Mouse (Mus musculus): ENCODE results near the gene Resf1. TPM values are rescaled to one million over a fixed set of nuclear protein-coding genes. Genes with fewer than 3 reads are reported as not detected.
A peak's percentile ranks its signal among the peaks of the same experiment; 100 is the strongest.

Resf1 gene
- polyA plus RNA-seq, 1 experiment: 3.8 TPM

- peak; percentile 36; the same call in 1 of the 3 replicates for TF ChIP-seq GATA1 (IDR thresholded peaks at IDR 0.05; ENCODE audit: borderline replicate concordance, low read length)
- no peak for TF ChIP-seq FLI1 (IDR thresholded peaks at IDR 0.05; ENCODE audit: low read length)
- no peaks in the 10 kb centered on the region for H3K9me3 ChIP-seq
- peaks cover 11% of the 10 kb centered on the region; the same call in 1 of the 2 replicates for H3K4me1 ChIP-seq
- H3K36me3 ChIP-seq (replicated peaks; ENCODE audit: low read length): no peaks in the 10 kb centered on the region
- H3K4me3 ChIP-seq (replicated peaks): peak overlapping the region; percentile 84
- H3K27me3 ChIP-seq (replicated peaks): no peaks in the 10 kb centered on the region
Measured at GRCm38 (mm10) chr6:149374986-149375457, 65.8 kb downstream of the Resf1 start.

GRCm38 (mm10) chr6:149383531-149383930, 74.3 kb downstream of the Resf1 start:
- Histone ChIP-seq H3K36me3 (replicated peaks; ENCODE audit: low read length) (no peaks in the 10 kb centered on the region), H3K27me3 (replicated peaks) (no peaks in the 10 kb centered on the region), H3K9me3 (no peaks in the 10 kb centered on the region), H3K4me3 (replicated peaks) (no peak overlapping the region), H3K4me1 (no peaks in the 10 kb centered on the region)
- TF ChIP-seq FLI1 (IDR thresholded peaks at IDR 0.05; ENCODE audit: low read length): no peak

Other genes starting within 250 kb of the Resf1 start
- 0.07 TPM in 1 of 2 replicates, not detected in the other for gene Dennd5b, start 207.7 kb upstream of the Resf1 start, polyA plus RNA-seq (2012; ENCODE audit: insufficient read depth, low replicate concordance)
- not detected in 2 replicates for gene Gm10203, start 179.2 kb upstream of the Resf1 start, polyA plus RNA-seq (2012; ENCODE audit: insufficient read depth, low replicate concordance)
- 0.64 TPM in 1 of 2 replicates, not detected in the other for gene Etfbkmt, start 169.6 kb upstream of the Resf1 start, polyA plus RNA-seq (2012; ENCODE audit: insufficient read depth, low replicate concordance)
- gene Amn1, start 120.7 kb upstream of the Resf1 start, polyA plus RNA-seq (2012; ENCODE audit: insufficient read depth, low replicate concordance): 1.6 TPM in 1 of 2 replicates, not detected in the other
- gene Bicd1, start 99.5 kb downstream of the Resf1 start, polyA plus RNA-seq (2012; ENCODE audit: insufficient read depth, low replicate concordance): 0.28 and 0.79 TPM in 2 replicates